Mouse (Mus musculus) MEL (cell line): Measurements from ENCODE around the gene Folr1. TPM values are rescaled to one million over a fixed set of nuclear protein-coding genes. Genes with fewer than 3 reads are reported as not detected.

ENCODE experiments used
- DNase-seq: peaks from one replicate; pipeline ENCODE4 v3.0.0; 2011; ENCODE audit warnings: low read depth, low spot score
- H3K27ac ChIP-seq: 2 replicates; pipeline ENCODE4 v1.5.1; 2012; ENCODE audit warnings: low read depth, mild to moderate bottlenecking, control low read depth, low read length, moderate library complexity; ENCODE audit not compliant: control insufficient read depth
- H3K27me3 ChIP-seq, 2 experiments: fragments of 150-350 bp in 1 of 2; sonication (generic) in 1 of 2; 2 replicates each; pipeline ENCODE4 v1.6.1; 2012; ENCODE audit warnings: low read length in 2 of 2, mild to moderate bottlenecking in 2 of 2, improper control_type of control experiment in 1 of 2, moderate library complexity in 1 of 2; ENCODE audit not compliant: insufficient read depth in 2 of 2, control insufficient read depth in 1 of 2
- H3K36me3 ChIP-seq, 2 experiments: 2 replicates each; pipeline ENCODE4 v1.6.1; 2012 to 2014; ENCODE audit warnings: low read length in 2 of 2, improper control_type of control experiment in 1 of 2, inconsistent platforms in 1 of 2, mild to moderate bottlenecking in 1 of 2; ENCODE audit not compliant: insufficient read depth in 2 of 2, control insufficient read depth in 1 of 2
- H3K4me1 ChIP-seq, 2 experiments: fragments of 150-350 bp in 1 of 2; sonication (generic) in 1 of 2; 2 replicates each; pipeline ENCODE4 v1.6.1; 2012; ENCODE audit warnings: low read length in 2 of 2, improper control_type of control experiment in 1 of 2, mild to moderate bottlenecking in 1 of 2; ENCODE audit not compliant: insufficient read depth in 2 of 2, control insufficient read depth in 1 of 2
- H3K4me3 ChIP-seq, 2 experiments: fragments of 150-350 bp in 1 of 2; sonication (generic) in 1 of 2; 2 replicates each; pipeline ENCODE4 v1.5.1; 2012; ENCODE audit warnings: low read depth in 2 of 2, low read length in 2 of 2, mild to moderate bottlenecking in 2 of 2, moderate library complexity in 2 of 2, control low read depth in 1 of 2, improper control_type of control experiment in 1 of 2; ENCODE audit not compliant: control insufficient read depth in 1 of 2, insufficient read depth in 1 of 2
- H3K79me2 ChIP-seq: 2 replicates; pipeline ENCODE4 v1.6.1; 2012; ENCODE audit warnings: mild to moderate bottlenecking, low read length, moderate library complexity; ENCODE audit not compliant: control insufficient read depth, poor library complexity, insufficient read depth
- H3K9ac ChIP-seq: 2 replicates; pipeline ENCODE4 v1.6.1; 2012; ENCODE audit warnings: low read depth, mild to moderate bottlenecking, control low read depth, low read length, moderate library complexity; ENCODE audit not compliant: control insufficient read depth, poor library complexity, severe bottlenecking
- H3K9me3 ChIP-seq: fragments of 150-350 bp; sonication (generic); replicated peaks from 2 replicates; pipeline ENCODE4 v1.6.1; 2012; ENCODE audit warnings: mild to moderate bottlenecking, low read length, improper control_type of control experiment, moderate library complexity; ENCODE audit not compliant: insufficient read depth
- BHLHE40 ChIP-seq: IDR thresholded peaks from 2 replicates; pipeline ENCODE4 v1.6.1; 2012; ENCODE audit warnings: low read depth, mild to moderate bottlenecking, inconsistent platforms, low read length, improper control_type of control experiment, borderline replicate concordance
- CHD1 ChIP-seq: IDR thresholded peaks from 2 replicates; pipeline ENCODE4 v1.6.1; 2012; ENCODE audit warnings: low read depth, mild to moderate bottlenecking, inconsistent platforms, low read length, improper control_type of control experiment
- CHD2 ChIP-seq: IDR thresholded peaks from 2 replicates; pipeline ENCODE4 v1.6.1; 2011; ENCODE audit warnings: low read length, improper control_type of control experiment
- E2F4 ChIP-seq: IDR thresholded peaks from 2 replicates; pipeline ENCODE4 v1.6.1; 2011; ENCODE audit warnings: low read depth, low read length, improper control_type of control experiment, borderline replicate concordance
- ELF1 ChIP-seq: IDR thresholded peaks from 2 replicates; pipeline ENCODE4 v1.6.1; 2014; ENCODE audit warnings: low read depth, mild to moderate bottlenecking, inconsistent platforms, low read length, improper control_type of control experiment, moderate library complexity
- EP300 ChIP-seq, 2 experiments: IDR thresholded peaks; 2 replicates each; pipeline ENCODE4 v1.6.1; 2011; ENCODE audit warnings: improper control_type of control experiment in 2 of 2, low read length in 2 of 2, low read depth in 1 of 2, mild to moderate bottlenecking in 1 of 2
- ETS1 ChIP-seq: IDR thresholded peaks from 2 replicates; pipeline ENCODE4 v1.6.1; 2012; ENCODE audit warnings: low read depth, mild to moderate bottlenecking, inconsistent platforms, low read length, improper control_type of control experiment, moderate library complexity
- JUND ChIP-seq: IDR thresholded peaks from 2 replicates; pipeline ENCODE4 v1.6.1; 2011; ENCODE audit warnings: low read depth, mild to moderate bottlenecking, improper control_type of control experiment, low read length
- KAT2A ChIP-seq: conservative IDR thresholded peaks from 2 replicates; pipeline ENCODE4 v1.6.1; 2012; ENCODE audit warnings: low read depth, low read length, improper control_type of control experiment, inconsistent platforms
- MYB ChIP-seq: IDR thresholded peaks from 2 replicates; pipeline ENCODE4 v1.6.1; 2011; ENCODE audit warnings: mild to moderate bottlenecking, low read depth, low read length, improper control_type of control experiment
- RAD21 ChIP-seq: IDR thresholded peaks from 2 replicates; pipeline ENCODE4 v1.6.1; 2011; ENCODE audit warnings: mild to moderate bottlenecking, low read depth, low read length, improper control_type of control experiment
- RCOR1 ChIP-seq: IDR thresholded peaks from 2 replicates; pipeline ENCODE4 v1.6.1; 2012; ENCODE audit warnings: low read depth, mild to moderate bottlenecking, inconsistent platforms, low read length, improper control_type of control experiment
- TAL1 ChIP-seq: IDR thresholded peaks from 2 replicates; pipeline ENCODE4 v1.6.1; 2012; ENCODE audit warnings: mild to moderate bottlenecking, inconsistent platforms, low read length, moderate library complexity, mixed read lengths
- TCF12 ChIP-seq: IDR thresholded peaks from 2 replicates; pipeline ENCODE4 v1.6.1; 2014; ENCODE audit warnings: low read depth, mild to moderate bottlenecking, inconsistent platforms, low read length, improper control_type of control experiment, moderate library complexity
- USF1 ChIP-seq: IDR thresholded peaks from 2 replicates; pipeline ENCODE4 v1.6.1; 2014; ENCODE audit warnings: low read depth, mild to moderate bottlenecking, inconsistent platforms, low read length, improper control_type of control experiment, moderate library complexity
- USF2 ChIP-seq, 2 experiments: IDR thresholded peaks; 2 replicates each; pipeline ENCODE4 v1.6.1; 2011 to 2012; ENCODE audit warnings: improper control_type of control experiment in 2 of 2, low read length in 2 of 2, borderline replicate concordance in 1 of 2, inconsistent platforms in 1 of 2, low read depth in 1 of 2, mild to moderate bottlenecking in 1 of 2; ENCODE audit not compliant: insufficient read depth in 1 of 2
- ZMIZ1 ChIP-seq: IDR thresholded peaks from 2 replicates; pipeline ENCODE4 v1.6.1; 2012; ENCODE audit warnings: low read depth, mild to moderate bottlenecking, inconsistent platforms, low read length, improper control_type of control experiment, moderate library complexity
- polyA plus RNA-seq, 2 experiments: library from polyadenylated mRNA; stranded (reverse) in 1 of 2; unstranded in 1 of 2; fragments of >175 nt in 1 of 2; fragments of >200 nt in 1 of 2; gene quantifications; 2 replicates each; pipeline versions ENCODE4 v1.2.1 to v1.2.4; 2012; ENCODE audit warnings: low replicate concordance in 2 of 2, low read depth in 1 of 2; ENCODE audit not compliant: insufficient read length in 2 of 2, insufficient read depth in 1 of 2, missing spikeins in 1 of 2
- total RNA-seq: library from RNA; depleted of rRNA; stranded (reverse); fragments of 300-350 nt; gene quantifications from 2 replicates; pipeline ENCODE4 v1.2.3, GENCODE M21; 2012; rRNA removed

Folr1 gene
- total and polyA plus RNA-seq, 3 experiments = 0.07 to 0.12 TPM; not detected in 1

DNA sequence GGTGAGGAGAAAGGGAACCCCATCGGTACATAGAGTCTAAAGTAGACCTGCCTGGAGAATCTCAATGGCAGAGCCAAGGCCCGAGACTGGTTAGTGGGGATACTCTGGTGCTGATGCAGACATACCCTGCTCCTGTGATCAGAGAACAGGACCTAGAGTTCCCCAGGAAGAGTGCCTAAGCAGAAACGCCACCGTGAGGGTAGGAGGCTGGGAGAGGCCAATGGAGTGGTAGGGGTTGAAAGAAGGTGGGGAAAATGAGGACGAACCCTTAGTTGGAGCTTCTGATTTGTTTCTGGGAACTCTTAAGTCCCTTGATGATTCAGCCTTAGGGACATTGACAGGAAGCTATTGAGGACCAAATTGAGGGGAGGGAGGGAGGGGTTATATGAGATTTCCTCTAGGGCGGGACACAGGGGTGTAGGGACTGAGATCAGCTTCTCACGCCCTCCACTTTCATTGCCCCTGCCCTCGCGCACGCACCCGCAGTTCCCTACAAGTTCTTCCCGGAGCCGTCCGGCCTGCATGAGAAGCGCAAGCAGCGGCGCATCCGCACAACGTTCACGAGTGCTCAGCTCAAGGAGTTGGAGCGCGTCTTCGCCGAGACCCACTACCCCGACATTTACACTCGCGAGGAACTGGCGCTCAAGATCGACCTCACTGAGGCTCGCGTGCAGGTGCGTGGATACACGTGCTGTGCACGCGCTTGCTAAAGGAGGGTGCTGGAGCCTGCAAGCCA lies 50.1 kb downstream of the Folr1 start:
- Histone ChIP-seq H3K9me3 (no peaks in the 10 kb centered on the region), H3K79me2 (no peaks in the 10 kb centered on the region), H3K4me3 (no peak overlapping the region), H3K4me1 (no peaks in the 10 kb centered on the region), H3K9ac (no peak overlapping the region), H3K36me3 (no peaks in the 10 kb centered on the region; a peak in 1 of 4 replicates)
- no peak for DNase-seq
- no peak for TF ChIP-seq ELF1
- TF ChIP-seq KAT2A = no peak
- TF ChIP-seq CHD2 = no peak
- TF ChIP-seq ZMIZ1 = no peak
- TF ChIP-seq E2F4 = no peak
- TF ChIP-seq BHLHE40 = no peak
- TF ChIP-seq RCOR1 = no peak
- TF ChIP-seq USF1 = no peak
- no peak for TF ChIP-seq TCF12
- TF ChIP-seq, all 39 proteins: peak for 0
- Histone ChIP-seq H3K27ac (no peak overlapping the region), H3K27me3 (no peaks in the 10 kb centered on the region)

GRCm38 (mm10) chr7:101817861-101818401 lies 52.7 kb downstream of the Folr1 start, which contains the start of gene Phox2a:
Gene Phox2a (plus strand): TSS chr7:101818313.
- H3K9ac ChIP-seq = no peak within 1 kb of the TSS
- H3K9me3 ChIP-seq = no peaks in the 10 kb centered on the region
- DNase-seq = no peak
- no peaks in the 10 kb centered on the region; a peak in 1 of 4 replicates for H3K27me3 ChIP-seq
- no peak within 1 kb of the TSS for H3K27ac ChIP-seq
- H3K4me1 ChIP-seq = no peaks in the 10 kb centered on the region
- no peak for TF ChIP-seq USF1
- no peak for TF ChIP-seq EP300 (IDR thresholded peaks at IDR 0.05; ENCODE audit: low read depth in 1 of 2, low read length in 2 of 2)
- TF ChIP-seq TAL1 = no peak
- no peak for TF ChIP-seq USF2 (IDR thresholded peaks at IDR 0.05; ENCODE audit: borderline replicate concordance in 1 of 2, insufficient read depth in 1 of 2, low read depth in 1 of 2, low read length in 2 of 2)
- TF ChIP-seq RAD21 = no peak
- no peak for TF ChIP-seq ETS1
- no peak for TF ChIP-seq CHD1
- TF ChIP-seq JUND = no peak
- TF ChIP-seq MYB = no peak
- TF ChIP-seq, all 39 proteins: peak for 0
- H3K36me3 ChIP-seq = no peaks in the 10 kb centered on the region
- no peaks in the 10 kb centered on the region for H3K79me2 ChIP-seq
- H3K4me3 ChIP-seq = no peak within 1 kb of the TSS

Other genes with a start within 250 kb of the Folr1 start
- gene Clpb, start 207.2 kb downstream of the Folr1 start, total RNA-seq = 59.0 and 84.5 TPM in 2 replicates
- gene Clpb, start 207.2 kb downstream of the Folr1 start, polyA plus RNA-seq = 10 to 100 TPM in 1 of 2 experiments, not detected in 1; 71.5 TPM
- not detected in 2 replicates for gene Phox2a, start 52.5 kb downstream of the Folr1 start, total RNA-seq
- not detected for gene Phox2a, start 52.5 kb downstream of the Folr1 start, polyA plus RNA-seq
- gene Inppl1, start 32.6 kb downstream of the Folr1 start, total RNA-seq = 9.5 and 11.7 TPM in 2 replicates
- 10 to 100 TPM in 1 of 2 experiments, not detected in 1; 31.3 TPM for gene Inppl1, start 32.6 kb downstream of the Folr1 start, polyA plus RNA-seq
- not detected in 2 replicates for gene Folr2, start 13.6 kb downstream of the Folr1 start, total RNA-seq
- gene Folr2, start 13.6 kb downstream of the Folr1 start, polyA plus RNA-seq = not detected
- 68.7 and 73.3 TPM in 2 replicates for gene Anapc15, start 7.1 kb downstream of the Folr1 start, total RNA-seq
- gene Anapc15, start 7.1 kb downstream of the Folr1 start, polyA plus RNA-seq = 100 to 1,000 TPM in 1 of 2 experiments, not detected in 1; 103 TPM
- 70.5 and 79.5 TPM in 2 replicates for gene Lamtor1, start 35.1 kb upstream of the Folr1 start, total RNA-seq
- 100 to 1,000 TPM in 1 of 2 experiments, not detected in 1; 115 TPM for gene Lamtor1, start 35.1 kb upstream of the Folr1 start, polyA plus RNA-seq
- gene Tomt, start 35.6 kb upstream of the Folr1 start, total RNA-seq = 0.78 and 1.3 TPM in 2 replicates
- under 1 TPM in 1 of 2 experiments, not detected in 1; 0.82 TPM for gene Tomt, start 35.6 kb upstream of the Folr1 start, polyA plus RNA-seq
- 13.6 and 14.8 TPM in 2 replicates for gene Lrrc51, start 63.1 kb upstream of the Folr1 start, total RNA-seq
- gene Lrrc51, start 63.1 kb upstream of the Folr1 start, polyA plus RNA-seq = 10 to 100 TPM in 1 of 2 experiments, not detected in 1; 30.8 TPM
- 48.7 and 54.5 TPM in 2 replicates for gene Numa1, start 63.3 kb upstream of the Folr1 start, total RNA-seq
- 10 to 100 TPM; 50.0 to 91.2 TPM for gene Numa1, start 63.3 kb upstream of the Folr1 start, polyA plus RNA-seq
- gene Il18bp, start 147.9 kb upstream of the Folr1 start, total RNA-seq = 0.95 and 1.0 TPM in 2 replicates
- gene Il18bp, start 147.9 kb upstream of the Folr1 start, polyA plus RNA-seq = 1 to 10 TPM in 1 of 2 experiments, not detected in 1; 1.8 TPM
- 17.3 and 18.5 TPM in 2 replicates for gene Rnf121, start 194.7 kb upstream of the Folr1 start, total RNA-seq
- 10 to 100 TPM in 1 of 2 experiments, not detected in 1; 16.0 TPM for gene Rnf121, start 194.7 kb upstream of the Folr1 start, polyA plus RNA-seq
- gene Xndc1, start 194.7 kb upstream of the Folr1 start, total RNA-seq = 15.3 and 16.6 TPM in 2 replicates
- 10 to 100 TPM in 1 of 2 experiments, not detected in 1; 30.0 TPM for gene Xndc1, start 194.7 kb upstream of the Folr1 start, polyA plus RNA-seq
- gene Xntrpc, start 194.9 kb upstream of the Folr1 start, total RNA-seq = 0.08 and 0.13 TPM in 2 replicates
- gene Xntrpc, start 194.9 kb upstream of the Folr1 start, polyA plus RNA-seq = under 1 TPM in 1 of 2 experiments, not detected in 1; 0.14 TPM
- not detected in 2 replicates for gene Trpc2, start 212.3 kb upstream of the Folr1 start, total RNA-seq
- not detected for gene Trpc2, start 212.3 kb upstream of the Folr1 start, polyA plus RNA-seq
- not detected in 2 replicates for gene Art1, start 231.0 kb upstream of the Folr1 start, total RNA-seq
- gene Art1, start 231.0 kb upstream of the Folr1 start, polyA plus RNA-seq = not detected
- gene Art5, start 238.7 kb upstream of the Folr1 start, total RNA-seq = not detected in 2 replicates
- under 1 TPM in 1 of 2 experiments, not detected in 1; 0.04 TPM for gene Art5, start 238.7 kb upstream of the Folr1 start, polyA plus RNA-seq
- gene Chrna10, start 246.0 kb upstream of the Folr1 start, total RNA-seq = not detected in 2 replicates
- gene Chrna10, start 246.0 kb upstream of the Folr1 start, polyA plus RNA-seq = not detected